Mouse (Mus musculus) liver, postnatal 0 days (tissue): Measurements from ENCODE around the gene Dhx8. TPM values are rescaled to one million over a fixed set of nuclear protein-coding genes. Genes with fewer than 3 reads are reported as not detected.

Experiments
- ATAC-seq: fragments of 200-750 bp; cut with Nextera tagmentation; 2 replicates; pipeline ENCODE4 v1.8.0; 2017; ENCODE audit warnings: mild to moderate bottlenecking, moderate library complexity
- DNase-seq: peaks from one replicate; pipeline ENCODE4 v3.0.0-alpha.2; 2016
- H3K27ac ChIP-seq: fragments of 300-500 bp; sonication (generic); 2 replicates; pipeline ENCODE4 v1.5.1; 2014; ENCODE audit warnings: antibody characterized with exemption, moderate library complexity, mild to moderate bottlenecking, low read depth
- H3K27me3 ChIP-seq: fragments of 300-500 bp; sonication (generic); 2 replicates; pipeline ENCODE4 v1.6.1; 2014; ENCODE audit warnings: low read length, control low read depth, mixed read lengths; ENCODE audit not compliant: insufficient read depth
- H3K36me3 ChIP-seq: fragments of 300-500 bp; sonication (generic); replicated peaks from 2 replicates; pipeline ENCODE4 v1.6.1; 2014; ENCODE audit warnings: mild to moderate bottlenecking, control low read depth, low read length, moderate library complexity, mixed read lengths; ENCODE audit not compliant: insufficient read depth
- H3K4me1 ChIP-seq: fragments of 300-500 bp; sonication (generic); 2 replicates; pipeline ENCODE4 v1.6.1; 2014; ENCODE audit warnings: antibody characterized with exemption, mild to moderate bottlenecking, control low read depth; ENCODE audit not compliant: insufficient read depth
- H3K4me2 ChIP-seq: fragments of 300-500 bp; sonication (generic); 2 replicates; pipeline ENCODE4 v1.6.1; 2014; ENCODE audit warnings: low read depth, mild to moderate bottlenecking, low read length, moderate library complexity, mixed read lengths
- H3K4me3 ChIP-seq: fragments of 300-500 bp; sonication (generic); 2 replicates; pipeline ENCODE4 v1.5.1; 2014; ENCODE audit warnings: low read depth, low read length
- H3K9ac ChIP-seq: fragments of 300-500 bp; sonication (generic); replicated peaks from 2 replicates; pipeline ENCODE4 v1.6.1; 2014; ENCODE audit warnings: mild to moderate bottlenecking, moderate library complexity
- H3K9me3 ChIP-seq: fragments of 300-500 bp; sonication (generic); 2 replicates; pipeline ENCODE4 v1.6.1; 2016; ENCODE audit warnings: mild to moderate bottlenecking, control low read depth, low read length, mixed read lengths
- CTCF ChIP-seq: sonication (generic); IDR thresholded peaks from 2 replicates; pipeline ENCODE4 v1.5.1; 2016; ENCODE audit warnings: antibody characterized with exemption, low read depth
- EP300 ChIP-seq: IDR thresholded peaks from 2 replicates; pipeline ENCODE4 v1.6.1; 2016; ENCODE audit warnings: antibody characterized with exemption, low read depth, mild to moderate bottlenecking
- WGBS: fragments of 180-500 bp; shearing (Covaris S2); extraction: QIAGEN DNeasy Blood & Tissue Kit; methylation state at CpG from one replicate; pipeline ENCODE4 v1.1.7; 2014; ENCODE audit not compliant: insufficient replicate concordance; 5-methylcytosine and 5-hydroxymethylcytosine counted together
- polyA plus RNA-seq: library from polyadenylated mRNA; unstranded; fragments of >200 nt; fragmentation: Nextera tagmentation; extraction: Ambion mirVana; gene quantifications from 2 replicates; pipeline ENCODE4 v1.2.1, GENCODE M21; 2015

The Dhx8 gene
- 10.2 and 12.9 TPM in 2 replicates for polyA plus RNA-seq

- Histone ChIP-seq H3K4me3 (peak within 1 kb of the TSS; percentile 76), H3K27me3 (no peaks in the 10 kb centered on the region), H3K9me3 (no peaks in the 10 kb centered on the region), H3K4me1 (peaks cover 3% of the 10 kb centered on the region), H3K36me3 (peaks cover 21% of the 10 kb centered on the region), H3K27ac (peak within 1 kb of the TSS; percentile 78), H3K9ac (peak within 1 kb of the TSS; percentile 81), H3K4me2 (peak within 1 kb of the TSS; percentile 80)
- DNase-seq = peak; percentile 98
- peak; percentile 97 for ATAC-seq
- TF ChIP-seq EP300 (peak; percentile 88), CTCF (peak; percentile 100)
- under 1% methylated on average over 51 of the region's 51 CpGs for WGBS
Measured at GRCm38 (mm10) chr11:101732518-101733440, at the start of gene Dhx8. Gene Dhx8 (plus strand): TSS chr11:101732919.

- Histone ChIP-seq H3K27me3 (no peaks in the 10 kb centered on the region), H3K36me3 (no peaks in the 10 kb centered on the region), H3K4me1 (0 out of 2 replicates have a peak, but pooled peaks cover 2% of the 10 kb centered on the region), H3K9me3 (no peaks in the 10 kb centered on the region), H3K27ac (no peak overlapping the region), H3K4me3 (no peak overlapping the region), H3K9ac (no peak overlapping the region), H3K4me2 (no peak overlapping the region)
- 66% methylated on average over 13 of the region's 13 CpGs for WGBS
- TF ChIP-seq EP300 (no peak), CTCF (no peak)
- DNase-seq = no peak
- peak; percentile 40; the same call in 1 of the 2 replicates for ATAC-seq
Measured at GRCm38 (mm10) chr11:101687351-101688301, 45.1 kb upstream of the Dhx8 start.

- no peak overlapping the region for H3K9ac ChIP-seq
- WGBS = 75% methylated on average over 10 of the region's 10 CpGs
- H3K4me2 ChIP-seq = no peak overlapping the region
- H3K9me3 ChIP-seq = no peaks in the 10 kb centered on the region
- DNase-seq (no peak), ATAC-seq (no peak)
- no peaks in the 10 kb centered on the region for H3K36me3 ChIP-seq
- H3K27ac ChIP-seq = no peak overlapping the region
- no peak overlapping the region for H3K4me3 ChIP-seq
- no peak for TF ChIP-seq EP300
- TF ChIP-seq CTCF = no peak
- no peaks in the 10 kb centered on the region for H3K4me1 ChIP-seq
- H3K27me3 ChIP-seq = no peaks in the 10 kb centered on the region
Measured at GRCm38 (mm10) chr11:101689701-101690113, 43.0 kb upstream of the Dhx8 start.

GRCm38 (mm10) chr11:101690326-101690725 lies 42.4 kb upstream of the Dhx8 start:
- Histone ChIP-seq H3K9me3 (no peaks in the 10 kb centered on the region), H3K4me2 (no peak overlapping the region), H3K27me3 (no peaks in the 10 kb centered on the region), H3K4me3 (no peak overlapping the region), H3K27ac (no peak overlapping the region), H3K36me3 (no peaks in the 10 kb centered on the region), H3K9ac (no peak overlapping the region), H3K4me1 (peaks cover under 1% of the 10 kb centered on the region; the same call in 1 of the 2 replicates)
- ATAC-seq (no peak), DNase-seq (no peak)
- WGBS = 57% methylated on average over 5 of the region's 5 CpGs
- TF ChIP-seq EP300 (no peak), CTCF (no peak)

GRCm38 (mm10) chr11:101695906-101696661 lies 36.6 kb upstream of the Dhx8 start:
- H3K9ac ChIP-seq = no peak overlapping the region
- H3K36me3 ChIP-seq = no peaks in the 10 kb centered on the region
- H3K27me3 ChIP-seq = no peaks in the 10 kb centered on the region
- no peak overlapping the region for H3K27ac ChIP-seq
- no peak for ATAC-seq
- 9% methylated on average over 20 of the region's 20 CpGs for WGBS
- no peaks in the 10 kb centered on the region for H3K9me3 ChIP-seq
- H3K4me1 ChIP-seq = peaks cover 34% of the 10 kb centered on the region
- peak overlapping the region; percentile 42 for H3K4me2 ChIP-seq
- H3K4me3 ChIP-seq = no peak overlapping the region
- DNase-seq = no peak
- TF ChIP-seq CTCF (no peak), EP300 (no peak)
